Mouse (Mus musculus): ENCODE measurements at regions not wholly inside any gene's neighbourhood (a gene's known extent, or its start where the extent isn't known, plus 50 kb on each side); places are given as distances from the start of the nearest gene placed in this dataset.

- no peak for DNase-seq (ENCODE audit: low spot score)
Measured at GRCm38 (mm10) chr4:105282681-105283462, 125.7 kb downstream of the Plpp3 start.

- peak; percentile 8 for DNase-seq (ENCODE audit: low spot score)
Measured at GRCm38 (mm10) chr4:105285431-105286013, 128.4 kb downstream of the Plpp3 start.

- no peak for DNase-seq (ENCODE audit: low spot score)
Measured at GRCm38 (mm10) chr4:105286299-105286698, 129.2 kb downstream of the Plpp3 start.

GRCm38 (mm10) chr4:105286809-105287208 is 129.7 kb downstream of the Plpp3 start:
- DNase-seq (ENCODE audit: low spot score): no peak

- no peak for DNase-seq (ENCODE audit: low spot score)
Measured at GRCm38 (mm10) chr4:105287419-105287818, 130.3 kb downstream of the Plpp3 start.

- DNase-seq (ENCODE audit: low spot score): no peak
Measured at GRCm38 (mm10) chr4:105289635-105290034, 132.5 kb downstream of the Plpp3 start.

- no peak for DNase-seq (ENCODE audit: low spot score)
Measured at GRCm38 (mm10) chr4:105290847-105291475, 133.8 kb downstream of the Plpp3 start.

GRCm38 (mm10) chr4:105291503-105291902 is 134.4 kb downstream of the Plpp3 start:
- DNase-seq (ENCODE audit: low spot score): no peak

- DNase-seq (ENCODE audit: low spot score): no peak
Measured at GRCm38 (mm10) chr4:105299358-105299757, 142.2 kb downstream of the Plpp3 start.

GRCm38 (mm10) chr4:105301547-105301946 is 144.4 kb downstream of the Plpp3 start:
- no peak for DNase-seq (ENCODE audit: low spot score)

GRCm38 (mm10) chr4:105304166-105304565 is 147.0 kb downstream of the Plpp3 start:
- DNase-seq (ENCODE audit: low spot score): no peak

- DNase-seq (ENCODE audit: low spot score): no peak
Measured at GRCm38 (mm10) chr4:105305931-105306330, 148.8 kb downstream of the Plpp3 start.

GRCm38 (mm10) chr4:105307356-105307755 is 150.2 kb downstream of the Plpp3 start:
- DNase-seq (ENCODE audit: low spot score): no peak

- no peak for DNase-seq (ENCODE audit: low spot score)
Measured at GRCm38 (mm10) chr4:105307905-105308304, 150.8 kb downstream of the Plpp3 start.

- no peak for DNase-seq (ENCODE audit: low spot score)
Measured at GRCm38 (mm10) chr4:105308971-105309488, 151.9 kb downstream of the Plpp3 start.

GRCm38 (mm10) chr4:105312643-105313042 is 155.5 kb downstream of the Plpp3 start:
- DNase-seq (ENCODE audit: low spot score): no peak

GRCm38 (mm10) chr4:105313151-105313818 is 156.1 kb downstream of the Plpp3 start:
- DNase-seq (ENCODE audit: low spot score): no peak

- DNase-seq (ENCODE audit: low spot score): no peak
Measured at GRCm38 (mm10) chr4:105315095-105315494, 157.9 kb downstream of the Plpp3 start.

GRCm38 (mm10) chr4:105316478-105317206 is 159.5 kb downstream of the Plpp3 start:
- peak; percentile 46 for DNase-seq (ENCODE audit: low spot score)

GRCm38 (mm10) chr4:105318421-105318820 is 161.3 kb downstream of the Plpp3 start:
- DNase-seq (ENCODE audit: low spot score): no peak

GRCm38 (mm10) chr4:105323446-105323845 is 166.3 kb downstream of the Plpp3 start:
- no peak for DNase-seq (ENCODE audit: low spot score)

GRCm38 (mm10) chr4:105326989-105327388 is 169.8 kb downstream of the Plpp3 start:
- no peak for DNase-seq (ENCODE audit: low spot score)
